22 mouse cellular contexts compared by ENCODE assay signal in genomic region chr13:98877165-98877564, GRCm38 (mm10).
"Had no signal": no experiment of that assay in that cellular context is flagged by ENCODE, and none has a peak within 500 bp of the region (broad histone marks: within the 10 kb centered on the region; RNA-seq: fewer than 3 reads in every experiment).

No protein-coding gene starts in this region.

- H3K9me3 ChIP-seq: heart, embryonic 10.5 days; heart, embryonic 12.5 days; hindbrain, embryonic 13.5 days; hindbrain, embryonic 15.5 days; limb, embryonic 13.5 days; limb, embryonic 15.5 days; liver, embryonic 12.5 days had no signal

- H3K4me3 ChIP-seq: heart, embryonic 10.5 days; heart, embryonic 12.5 days; hindbrain, embryonic 13.5 days; hindbrain, embryonic 15.5 days; limb, embryonic 13.5 days; limb, embryonic 15.5 days; liver, embryonic 12.5 days had no signal

- H3K27ac ChIP-seq: heart, embryonic 10.5 days; hindbrain, embryonic 13.5 days; hindbrain, embryonic 15.5 days; hindbrain, postnatal 0 days; limb, embryonic 13.5 days; limb, embryonic 15.5 days; liver, embryonic 12.5 days; liver, embryonic 14.5 days had no signal

- H3K27me3 ChIP-seq: heart, embryonic 12.5 days; hindbrain, embryonic 13.5 days; hindbrain, embryonic 15.5 days; limb, embryonic 13.5 days; limb, embryonic 15.5 days; liver, embryonic 12.5 days had no signal

- DNase-seq: forebrain, postnatal 0 days; gastrocnemius, postnatal 14 days; gastrocnemius, postnatal 36 days; heart, adult 18-20 months; heart, postnatal 10 days; heart, postnatal 36 days; kidney, adult 11 months; kidney, adult 2 months; kidney, adult 9 months; kidney, postnatal 10 days; kidney, postnatal 36 days; left cerebral cortex, postnatal 4 days had no signal

- H3K9ac ChIP-seq: forebrain, postnatal 0 days; heart, embryonic 12.5 days; hindbrain, embryonic 13.5 days; hindbrain, embryonic 15.5 days; limb, embryonic 13.5 days; limb, embryonic 15.5 days; liver, embryonic 12.5 days; liver, embryonic 14.5 days had no signal

- H3K4me2 ChIP-seq: heart, embryonic 12.5 days; hindbrain, embryonic 13.5 days; hindbrain, embryonic 15.5 days; limb, embryonic 13.5 days; limb, embryonic 15.5 days; liver, embryonic 12.5 days had no signal

- H3K4me1 ChIP-seq: heart, embryonic 10.5 days; hindbrain, embryonic 13.5 days; limb, embryonic 13.5 days; limb, embryonic 15.5 days had no signal

- ATAC-seq: forebrain, postnatal 0 days; hindbrain, postnatal 0 days; intestine, embryonic 16.5 days; liver, embryonic 12.5 days had no signal
